Mouse (Mus musculus): ENCODE data around the gene Phf21a. TPM values are rescaled to one million over a fixed set of nuclear protein-coding genes. Genes with fewer than 3 reads are reported as not detected.

Phf21a gene
- polyA plus RNA-seq, 2 experiments = 1.8 to 4.7 TPM

DNA sequence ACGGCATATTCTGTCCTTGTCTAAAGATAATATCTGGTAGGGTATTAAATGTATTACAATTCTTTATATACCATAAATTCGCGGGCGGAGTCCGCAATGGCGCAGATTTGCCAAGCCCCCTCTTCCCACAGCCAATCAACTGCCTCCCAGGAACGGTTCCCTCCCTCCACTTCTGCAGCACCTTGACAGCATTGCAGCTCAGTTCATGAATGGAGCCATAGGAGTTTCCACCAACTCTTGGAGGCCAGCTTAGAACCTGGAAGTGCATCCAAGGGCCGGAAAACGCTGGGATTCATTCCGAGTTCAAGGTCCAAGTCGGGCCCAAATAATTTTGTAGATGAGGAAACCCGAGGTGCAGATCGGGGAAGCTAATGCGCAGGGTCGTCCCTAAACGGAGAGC is 281.6 kb downstream of the Phf21a start, which contains the start of the genes Pex16 and Large2:
TSS of gene Pex16 (plus strand) at position 163 of the 400 bp plus-strand sequence.
TSS of gene Large2 (minus strand) at position 356 of the 400 bp plus-strand sequence.
- Histone ChIP-seq H3K36me3 (replicated peaks; ENCODE audit: control insufficient read depth, insufficient read depth, low read depth) (peaks cover 6% of the 10 kb centered on the region; the same call in 1 of the 2 replicates), H3K27ac (peak within 1 kb of the TSS; percentile 65), H3K27me3 (ENCODE audit: control insufficient read depth, insufficient read depth, low read length) (peaks cover 30% of the 10 kb centered on the region), H3K4me2 (ENCODE audit: low read depth) (peak within 1 kb of the TSS; percentile 98), H3K9ac (replicated peaks) (peak within 1 kb of the TSS; percentile 66), H3K4me1 (replicated peaks; ENCODE audit: control insufficient read depth in 2 of 2, insufficient read depth in 2 of 2, low read length in 1 of 2) (peaks cover 4 to 13% of the 10 kb centered on the region in 2 experiments; a peak in 3 of 4 replicates), H3K9me3 (ENCODE audit: control insufficient read depth, low read length) (no peaks in the 10 kb centered on the region), H3K4me3 (ENCODE audit: insufficient read depth in 1 of 2, low read depth in 2 of 2, low read length in 2 of 2) (peak within 1 kb of the TSS; percentile 66 to 88)
- WGBS (ENCODE audit: insufficient replicate concordance) = 3% methylated on average over 16 of the region's 16 CpGs
- TF ChIP-seq EP300 (IDR thresholded peaks at IDR 0.05; ENCODE audit: low read depth) (no peak), CTCF (IDR thresholded peaks at IDR 0.05; ENCODE audit: low read depth) (no peak)
- ATAC-seq (ENCODE audit: insufficient read depth) (peak; percentile 16; the same call in 1 of the 2 replicates), DNase-seq (ENCODE audit: low read depth in 3 of 3, low spot score in 3 of 3) (peak; percentile 43 to 55 (median 46))

DNA sequence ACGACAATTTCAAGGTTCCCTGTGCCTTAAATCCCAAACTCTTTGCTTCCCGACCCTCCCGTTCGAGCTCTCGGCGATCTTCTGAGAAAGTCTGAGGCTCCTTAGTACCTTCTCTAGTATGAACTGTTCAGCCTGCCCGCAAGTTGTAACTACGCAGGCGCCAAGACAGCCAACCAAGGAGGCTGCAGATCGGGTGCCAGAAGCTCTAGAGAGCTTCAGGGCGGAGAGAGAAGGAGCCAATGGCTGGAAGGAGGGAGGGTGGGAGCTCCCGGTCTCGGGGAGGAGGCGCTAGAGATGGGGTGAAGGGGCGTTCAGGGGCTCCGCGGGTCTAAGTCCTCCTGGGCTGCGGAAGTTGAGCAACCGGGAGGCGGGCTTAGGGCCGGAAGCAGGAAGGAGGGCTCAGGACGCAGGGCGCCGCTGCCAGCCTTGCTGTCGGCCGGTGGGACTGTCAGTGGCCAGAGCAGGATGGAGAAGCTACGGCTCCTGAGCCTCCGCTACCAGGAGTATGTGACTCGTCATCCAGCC is 282.2 kb downstream of the Phf21a start:
- under 1% methylated on average over 29 of the region's 29 CpGs for WGBS (ENCODE audit: insufficient replicate concordance)
- DNase-seq (ENCODE audit: low read depth in 3 of 3, low spot score in 3 of 3) (peak; percentile 91 to 93 (median 92)), ATAC-seq (ENCODE audit: insufficient read depth) (peak; percentile 95)
- H3K27me3 ChIP-seq (ENCODE audit: control insufficient read depth, insufficient read depth, low read length) = peaks cover 24% of the 10 kb centered on the region
- H3K9me3 ChIP-seq (ENCODE audit: control insufficient read depth, low read length) = no peaks in the 10 kb centered on the region
- peak overlapping the region; percentile 66 for H3K9ac ChIP-seq (replicated peaks)
- peak overlapping the region; percentile 98 for H3K4me2 ChIP-seq (ENCODE audit: low read depth)
- TF ChIP-seq CTCF (IDR thresholded peaks at IDR 0.05; ENCODE audit: low read depth) (no peak), EP300 (IDR thresholded peaks at IDR 0.05; ENCODE audit: low read depth) (no peak; the same call in 1 of the 2 replicates)
- H3K27ac ChIP-seq = peak overlapping the region; percentile 65
- peaks cover 4 to 13% of the 10 kb centered on the region in 2 experiments; a peak in 3 of 4 replicates for H3K4me1 ChIP-seq (replicated peaks; ENCODE audit: control insufficient read depth in 2 of 2, insufficient read depth in 2 of 2, low read length in 1 of 2)
- peak overlapping the region; percentile 66 to 88 for H3K4me3 ChIP-seq (ENCODE audit: insufficient read depth in 1 of 2, low read depth in 2 of 2, low read length in 2 of 2)
- H3K36me3 ChIP-seq (replicated peaks; ENCODE audit: control insufficient read depth, insufficient read depth, low read depth) = peaks cover 6% of the 10 kb centered on the region; the same call in 1 of the 2 replicates

GRCm38 (mm10) chr2:92375788-92376187 is 282.9 kb downstream of the Phf21a start:
- Histone ChIP-seq H3K4me3 (ENCODE audit: insufficient read depth in 1 of 2, low read depth in 2 of 2, low read length in 2 of 2) (peak overlapping the region; percentile 66 to 88), H3K27me3 (ENCODE audit: control insufficient read depth, insufficient read depth, low read length) (peaks cover 18% of the 10 kb centered on the region), H3K9me3 (ENCODE audit: control insufficient read depth, low read length) (no peaks in the 10 kb centered on the region), H3K4me1 (replicated peaks; ENCODE audit: control insufficient read depth in 2 of 2, insufficient read depth in 2 of 2, low read length in 1 of 2) (peaks cover 4 to 13% of the 10 kb centered on the region in 2 experiments; a peak in 3 of 4 replicates), H3K9ac (replicated peaks) (peak overlapping the region; percentile 66), H3K27ac (no peak overlapping the region), H3K36me3 (replicated peaks; ENCODE audit: control insufficient read depth, insufficient read depth, low read depth) (peaks cover 6% of the 10 kb centered on the region; the same call in 1 of the 2 replicates), H3K4me2 (ENCODE audit: low read depth) (peak overlapping the region; percentile 98)
- DNase-seq (ENCODE audit: low read depth in 3 of 3, low spot score in 3 of 3) (no peak), ATAC-seq (ENCODE audit: insufficient read depth) (no peak)
- WGBS (ENCODE audit: insufficient replicate concordance) = 7% methylated on average over 10 of the region's 10 CpGs
- TF ChIP-seq CTCF (IDR thresholded peaks at IDR 0.05; ENCODE audit: low read depth) (no peak), EP300 (IDR thresholded peaks at IDR 0.05; ENCODE audit: low read depth) (no peak)

- Histone ChIP-seq H3K4me2 (ENCODE audit: low read depth) (peak overlapping the region; percentile 98), H3K9me3 (ENCODE audit: control insufficient read depth, low read length) (no peaks in the 10 kb centered on the region), H3K9ac (replicated peaks) (peak overlapping the region; percentile 66), H3K27me3 (ENCODE audit: control insufficient read depth, insufficient read depth, low read length) (peaks cover 13% of the 10 kb centered on the region), H3K4me3 (ENCODE audit: insufficient read depth in 1 of 2, low read depth in 2 of 2, low read length in 2 of 2) (peak overlapping the region; percentile 66 to 88), H3K36me3 (replicated peaks; ENCODE audit: control insufficient read depth, insufficient read depth, low read depth) (peaks cover 6% of the 10 kb centered on the region; the same call in 1 of the 2 replicates), H3K4me1 (replicated peaks; ENCODE audit: control insufficient read depth in 2 of 2, insufficient read depth in 2 of 2, low read length in 1 of 2) (peaks cover 4 to 13% of the 10 kb centered on the region in 2 experiments; a peak in 3 of 4 replicates), H3K27ac (no peak overlapping the region)
- TF ChIP-seq EP300 (IDR thresholded peaks at IDR 0.05; ENCODE audit: low read depth) (no peak), CTCF (IDR thresholded peaks at IDR 0.05; ENCODE audit: low read depth) (no peak)
- no peak for DNase-seq (ENCODE audit: low read depth in 3 of 3, low spot score in 3 of 3)
- 69% methylated on average over 6 of the region's 6 CpGs for whole genome bisulfite sequencing (ENCODE audit: insufficient replicate concordance)
- no peak for ATAC-seq (ENCODE audit: insufficient read depth)
Observed at GRCm38 (mm10) chr2:92376300-92376699, 283.4 kb downstream of the Phf21a start.

DNA sequence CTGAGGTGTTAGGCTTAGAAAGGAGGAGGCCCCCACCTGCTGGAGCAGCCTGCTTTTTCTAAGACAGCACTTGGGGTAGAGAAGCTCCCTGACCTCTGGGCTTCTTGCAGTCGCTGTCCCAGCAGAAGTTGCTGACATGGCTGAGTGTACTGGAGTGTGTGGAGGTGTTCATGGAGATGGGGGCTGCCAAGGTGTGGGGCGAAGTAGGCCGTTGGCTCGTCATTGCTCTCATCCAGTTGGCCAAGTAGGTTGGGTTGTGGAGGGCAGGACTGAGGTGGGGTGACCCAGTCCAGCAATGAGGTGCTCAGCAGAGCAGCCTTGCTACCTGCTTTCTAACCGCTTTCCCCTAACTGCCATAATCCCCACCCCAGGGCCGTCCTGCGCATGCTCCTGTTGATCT is 284.4 kb downstream of the Phf21a start:
- DNase-seq (ENCODE audit: low read depth in 3 of 3, low spot score in 3 of 3) = no peak
- TF ChIP-seq CTCF (IDR thresholded peaks at IDR 0.05; ENCODE audit: low read depth) = no peak
- H3K9me3 ChIP-seq (ENCODE audit: control insufficient read depth, low read length) = no peaks in the 10 kb centered on the region
- WGBS (ENCODE audit: insufficient replicate concordance) = 88% methylated on average over 7 of the region's 7 CpGs
- H3K27ac ChIP-seq = no peak overlapping the region
- peaks cover 4 to 13% of the 10 kb centered on the region in 2 experiments; a peak in 3 of 4 replicates for H3K4me1 ChIP-seq (replicated peaks; ENCODE audit: control insufficient read depth in 2 of 2, insufficient read depth in 2 of 2, low read length in 1 of 2)
- no peak overlapping the region for H3K9ac ChIP-seq (replicated peaks)
- no peak overlapping the region for H3K4me3 ChIP-seq (ENCODE audit: insufficient read depth in 1 of 2, low read depth in 2 of 2, low read length in 2 of 2)
- peaks cover 2% of the 10 kb centered on the region for H3K27me3 ChIP-seq (ENCODE audit: control insufficient read depth, insufficient read depth, low read length)
- H3K4me2 ChIP-seq (ENCODE audit: low read depth) = no peak overlapping the region
- H3K36me3 ChIP-seq (replicated peaks; ENCODE audit: control insufficient read depth, insufficient read depth, low read depth) = peaks cover 6% of the 10 kb centered on the region; the same call in 1 of the 2 replicates
- no peak for ATAC-seq (ENCODE audit: insufficient read depth)
